Mouse (Mus musculus): ENCODE data around the gene Esyt1.
A peak's percentile ranks its signal among the peaks of the same experiment; 100 is the strongest.
"Not testable (repeated sequence)": the region's sequence is repeated elsewhere in the genome, so short reads cannot be mapped to it uniquely, and the experiment has no call there.

The Esyt1 gene

DNA sequence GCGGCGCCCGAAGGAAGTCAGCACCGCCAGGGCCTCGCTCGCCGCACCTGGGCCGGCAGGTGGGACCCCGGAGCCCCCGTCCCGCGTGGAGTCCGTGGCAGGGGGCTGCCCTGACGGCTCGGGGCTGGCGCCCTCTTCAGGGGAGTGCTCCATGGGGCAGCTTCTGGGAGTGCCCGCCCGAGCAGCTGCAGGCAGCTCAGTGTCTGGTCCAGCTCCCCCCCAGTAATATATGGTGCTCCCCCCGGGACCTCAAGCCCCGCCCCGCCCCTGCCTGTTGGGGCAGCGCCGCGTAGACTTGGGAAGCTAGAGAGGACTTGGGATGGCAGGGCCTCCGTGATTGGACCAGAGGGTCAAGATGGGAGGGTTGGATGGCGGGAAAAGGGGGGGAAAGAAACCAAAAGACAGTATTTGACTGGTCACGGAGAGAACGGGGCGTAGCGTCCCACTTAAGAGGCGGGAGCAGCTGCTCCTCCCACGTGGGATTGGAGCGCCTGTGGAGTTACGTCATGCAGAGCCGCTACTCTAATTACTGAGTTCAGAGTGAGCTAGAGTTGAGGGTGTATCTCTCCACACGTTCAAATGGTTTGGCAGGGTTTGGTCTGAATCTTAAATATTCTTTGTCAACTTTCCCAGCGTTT, at the start of gene Esyt1:
Gene Esyt1, minus strand, starts transcription at position 201 of the 638 bp plus-strand sequence.
- peak; percentile 88 for DNase-seq (ENCODE audit: low spot score)

DNA sequence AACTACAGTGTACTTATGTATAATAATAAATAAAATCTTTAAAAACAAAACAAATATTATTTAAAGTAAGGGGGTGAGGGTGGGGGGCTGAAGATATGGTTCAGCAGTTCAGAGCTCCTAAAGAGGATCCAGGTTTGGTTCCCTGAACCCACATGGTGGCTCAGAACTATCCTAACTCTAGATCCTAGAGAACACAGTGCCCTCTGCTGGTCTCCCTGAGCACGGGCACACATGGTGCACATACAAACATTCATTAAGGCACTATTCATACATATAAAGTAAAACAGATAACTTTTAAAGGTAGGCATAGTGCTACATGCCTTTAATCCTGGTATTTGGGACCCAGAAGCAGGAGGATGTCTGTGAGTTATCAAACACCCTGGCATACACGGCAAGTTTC, 49.4 kb upstream of the Esyt1 start:
- no peak for DNase-seq (ENCODE audit: low spot score)

DNA sequence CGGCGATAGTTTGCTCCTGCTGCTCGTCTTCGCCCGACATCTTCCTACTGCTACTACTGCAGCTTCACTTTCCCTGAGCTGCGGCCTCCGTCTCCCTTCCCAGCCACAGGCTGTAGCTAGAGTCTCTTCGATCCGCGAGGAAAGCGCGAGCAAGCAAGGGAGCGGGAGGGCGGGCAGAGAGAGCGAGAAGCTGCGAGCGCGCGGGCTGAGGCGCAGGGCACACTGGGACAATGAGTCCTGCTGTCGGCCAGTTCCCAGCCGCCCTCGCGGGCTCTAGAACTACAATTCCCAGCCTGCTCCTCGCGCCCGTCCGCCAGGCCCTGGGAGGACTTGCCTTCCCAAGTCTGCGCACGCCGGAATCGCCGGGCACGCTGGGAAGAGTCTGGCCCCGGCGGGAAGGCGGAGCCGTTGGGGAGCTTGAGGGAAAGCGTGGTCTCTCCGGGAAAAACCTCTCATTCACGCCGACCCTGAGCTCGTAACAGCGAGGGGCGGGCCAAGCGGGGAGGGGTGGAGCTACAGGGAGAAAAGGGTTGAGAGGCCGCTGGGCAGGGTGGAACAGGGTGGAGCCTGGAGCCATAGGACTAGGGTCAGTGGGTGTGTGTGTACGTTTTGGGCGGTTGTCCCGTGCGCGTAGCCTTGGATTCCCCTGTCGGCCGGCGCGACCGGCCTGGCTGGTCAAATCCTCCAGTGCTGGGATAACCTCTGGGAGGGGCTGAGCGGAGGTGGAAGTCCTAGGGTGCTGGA, 40.3 kb upstream of the Esyt1 start, which contains the start of gene Pa2g4:
Gene Pa2g4, minus strand, starts transcription at position 200 of the 744 bp plus-strand sequence.
- peak; percentile 96 for DNase-seq (ENCODE audit: low spot score)

DNA sequence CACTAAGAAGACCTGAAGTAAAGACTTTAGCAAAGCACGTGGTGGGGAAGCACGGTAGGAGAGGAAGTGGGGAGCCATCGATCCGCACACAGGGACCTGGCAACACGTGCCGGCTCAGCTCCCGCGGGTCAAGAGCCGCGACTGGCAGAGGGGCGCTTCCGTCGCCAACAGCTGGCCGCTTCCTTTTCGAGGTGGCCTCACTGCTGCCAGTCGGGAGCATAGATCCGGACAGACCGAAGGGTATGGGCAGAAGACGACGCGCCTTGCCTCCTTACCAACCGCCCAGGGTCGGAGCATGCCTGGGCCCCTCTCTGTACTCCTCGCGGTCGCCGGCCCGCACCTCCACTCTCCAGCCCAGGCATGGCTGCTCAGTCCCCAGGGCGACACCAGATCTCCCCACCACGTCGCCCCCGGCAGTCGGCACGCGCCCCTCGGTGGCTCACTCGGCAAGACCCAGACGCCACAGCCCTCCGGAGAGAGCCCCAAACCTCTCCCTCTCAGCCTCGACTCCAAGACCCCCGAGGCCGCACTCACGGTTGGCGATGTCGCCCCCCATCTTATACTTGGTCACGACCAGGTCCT, 39.6 kb upstream of the Esyt1 start:
- DNase-seq (ENCODE audit: low spot score): no peak

DNA sequence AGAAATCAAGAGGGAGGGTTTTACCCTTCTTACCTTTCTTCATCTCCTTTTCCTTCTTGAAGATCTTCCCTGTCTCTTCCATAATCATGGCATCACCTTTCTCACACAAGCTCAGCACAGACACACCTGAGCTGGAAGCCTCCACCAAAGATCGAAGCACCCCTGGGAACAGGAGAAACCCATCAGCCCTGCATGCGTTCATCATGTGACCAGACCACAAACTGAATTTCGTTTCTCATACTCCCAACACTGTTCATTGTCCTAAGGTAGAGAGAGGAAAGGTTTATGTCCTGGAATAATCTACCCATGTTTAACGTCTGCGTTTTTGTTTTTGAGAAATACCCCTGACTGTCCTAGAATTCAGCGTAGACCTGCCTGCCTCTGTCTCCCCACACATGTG, 37.9 kb upstream of the Esyt1 start:
- DNase-seq (ENCODE audit: low spot score): no peak

DNA sequence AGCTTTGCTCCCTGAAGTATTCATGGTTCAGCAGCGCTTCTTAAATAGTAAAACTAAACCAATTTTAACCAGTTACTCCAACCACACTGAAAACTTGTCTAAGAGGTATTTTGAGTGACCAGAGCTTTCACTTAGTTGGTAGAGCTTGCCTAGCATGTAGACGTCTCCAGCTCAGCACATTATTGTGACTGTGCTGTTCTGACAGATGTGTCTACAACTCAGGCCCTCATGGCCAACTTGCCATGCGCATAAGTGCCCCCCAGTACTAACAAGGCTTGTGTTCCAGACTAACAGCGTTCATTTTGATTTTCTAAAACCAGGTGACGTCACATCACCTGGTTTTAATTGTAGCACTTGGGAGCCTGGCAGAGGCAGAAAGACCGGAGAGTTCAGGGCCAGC, 31.3 kb upstream of the Esyt1 start:
- no peak for DNase-seq (ENCODE audit: low spot score)

DNA sequence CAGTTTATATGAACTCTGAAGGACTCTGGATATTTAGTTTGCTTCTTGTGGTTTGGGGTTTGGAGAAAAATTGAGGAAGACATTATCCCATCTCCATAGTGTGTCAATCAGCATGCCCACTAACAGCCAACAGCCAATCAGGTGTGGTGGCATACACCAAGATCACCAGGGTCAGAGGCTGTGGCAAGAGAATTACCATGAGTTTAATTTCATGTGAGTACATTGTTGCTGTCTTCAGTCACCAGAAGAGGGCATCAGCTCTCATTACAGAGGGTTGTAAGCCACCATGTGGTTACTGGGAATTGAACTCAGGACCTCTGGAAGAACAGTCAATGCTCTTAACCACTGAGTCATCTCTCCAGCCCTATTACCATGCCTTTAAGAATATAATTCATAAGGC, 30.6 kb upstream of the Esyt1 start:
- no peak for DNase-seq (ENCODE audit: low spot score)

DNA sequence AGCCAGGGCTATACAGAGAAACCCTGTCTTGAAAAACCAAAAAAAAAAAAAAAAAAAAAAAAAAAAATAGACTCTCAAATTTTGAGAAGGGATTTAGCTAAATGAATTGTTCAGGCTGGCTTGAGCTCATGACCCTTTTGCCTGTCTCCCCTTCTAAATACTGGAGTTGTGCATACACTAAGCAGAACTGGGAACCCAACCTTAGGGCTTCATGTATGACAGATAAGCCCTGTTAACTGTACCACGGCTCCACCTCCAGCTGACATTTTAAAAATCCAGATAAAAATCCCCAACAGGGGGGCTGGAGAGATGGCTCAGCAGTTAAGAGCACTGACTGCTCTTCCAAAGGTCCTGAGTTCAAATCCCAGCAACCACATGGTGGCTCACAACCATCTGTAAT, 29.9 kb upstream of the Esyt1 start:
- not testable (repeated sequence) for DNase-seq (ENCODE audit: low spot score)

DNA sequence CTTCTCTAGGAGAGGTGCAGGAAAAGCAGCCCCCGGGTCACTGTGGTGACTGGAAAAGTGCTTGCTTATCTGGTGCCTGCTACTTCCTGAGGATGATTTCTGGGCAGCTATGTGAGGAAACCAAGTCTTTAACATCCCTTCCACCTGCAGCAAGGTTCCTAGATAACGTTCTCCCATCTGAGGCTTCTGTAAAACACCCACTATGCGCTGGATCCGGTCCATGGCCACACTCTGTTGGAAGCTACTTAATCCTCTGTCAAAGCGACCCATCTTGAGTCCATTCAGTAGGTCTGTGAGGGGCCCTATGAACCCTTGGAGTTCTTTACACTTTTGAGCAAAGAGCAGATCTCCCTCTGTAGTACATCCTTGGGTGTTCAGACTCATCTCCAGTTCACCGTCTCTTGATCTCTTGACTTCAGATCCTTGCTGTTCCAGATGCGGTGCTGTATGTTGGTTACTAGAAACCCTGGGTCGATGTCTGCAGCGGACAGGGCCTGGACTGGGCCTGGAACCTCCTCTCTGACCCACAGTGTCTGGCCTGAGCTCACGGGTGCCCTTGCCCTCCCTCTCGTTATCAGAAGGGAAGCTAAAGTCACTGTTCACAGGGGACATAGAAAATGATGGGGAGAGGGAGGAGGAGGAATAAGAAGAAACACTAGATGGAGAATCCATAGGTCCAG, 24.6 kb upstream of the Esyt1 start:
- not testable (repeated sequence) for DNase-seq (ENCODE audit: low spot score)

DNA sequence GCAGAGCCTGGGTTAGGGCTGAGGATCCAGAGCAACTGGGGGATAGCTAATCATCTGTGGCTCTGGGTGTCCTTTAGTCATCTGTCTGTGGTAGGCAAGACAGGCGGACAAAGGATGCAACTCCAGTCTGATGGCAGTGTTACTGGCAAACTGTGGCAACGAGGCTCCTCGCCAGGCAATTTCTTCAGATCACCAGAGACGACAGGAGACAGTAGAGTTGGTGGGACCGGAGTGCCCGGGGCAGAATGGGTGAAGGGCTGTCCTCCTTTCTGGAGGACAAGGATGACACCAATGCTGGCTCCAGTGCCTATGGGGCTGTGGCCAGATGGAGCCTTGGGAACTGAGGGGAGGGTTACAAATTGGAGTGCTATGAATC, 24.0 kb upstream of the Esyt1 start:
- not testable (repeated sequence) for DNase-seq (ENCODE audit: low spot score)

DNA sequence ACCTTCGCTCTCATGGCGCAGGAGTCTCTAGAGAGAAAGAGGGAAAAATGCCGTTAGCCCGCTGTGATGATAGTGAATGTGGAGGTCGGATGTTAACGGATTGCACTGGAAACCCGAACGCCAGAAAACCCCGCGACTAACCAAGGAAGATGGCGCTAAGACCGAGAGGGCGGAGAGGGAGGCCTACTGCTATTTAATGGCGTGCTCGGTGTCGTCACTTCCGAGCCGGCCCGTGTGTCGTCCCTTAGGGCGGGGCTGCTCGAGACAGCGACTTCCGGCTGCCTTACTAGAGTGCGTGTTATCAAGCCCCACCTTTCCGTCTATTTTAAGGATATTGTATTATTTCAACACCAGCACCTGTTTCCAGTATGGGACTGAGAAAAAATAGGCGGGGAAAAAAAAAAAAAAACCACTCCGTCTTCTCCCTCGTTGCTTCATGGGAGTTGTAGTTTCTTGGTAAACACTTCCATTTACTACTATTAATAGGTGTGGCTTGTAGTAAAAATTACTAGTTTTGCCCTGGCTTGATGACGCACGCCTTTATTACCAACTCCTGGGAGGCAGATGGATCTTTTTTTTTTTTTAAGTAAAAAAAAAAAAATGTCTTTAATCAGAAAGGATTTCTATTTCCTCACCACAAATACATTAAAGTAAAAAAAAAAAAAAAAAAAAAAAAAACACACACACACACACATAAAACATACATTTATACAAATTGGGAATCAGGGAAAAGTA, 23.4 kb upstream of the Esyt1 start, which contains the start of gene Rpl41:
Gene Rpl41, minus strand, starts transcription at position 359 of the 735 bp plus-strand sequence.
- peak; percentile 87 for DNase-seq (ENCODE audit: low spot score)

DNA sequence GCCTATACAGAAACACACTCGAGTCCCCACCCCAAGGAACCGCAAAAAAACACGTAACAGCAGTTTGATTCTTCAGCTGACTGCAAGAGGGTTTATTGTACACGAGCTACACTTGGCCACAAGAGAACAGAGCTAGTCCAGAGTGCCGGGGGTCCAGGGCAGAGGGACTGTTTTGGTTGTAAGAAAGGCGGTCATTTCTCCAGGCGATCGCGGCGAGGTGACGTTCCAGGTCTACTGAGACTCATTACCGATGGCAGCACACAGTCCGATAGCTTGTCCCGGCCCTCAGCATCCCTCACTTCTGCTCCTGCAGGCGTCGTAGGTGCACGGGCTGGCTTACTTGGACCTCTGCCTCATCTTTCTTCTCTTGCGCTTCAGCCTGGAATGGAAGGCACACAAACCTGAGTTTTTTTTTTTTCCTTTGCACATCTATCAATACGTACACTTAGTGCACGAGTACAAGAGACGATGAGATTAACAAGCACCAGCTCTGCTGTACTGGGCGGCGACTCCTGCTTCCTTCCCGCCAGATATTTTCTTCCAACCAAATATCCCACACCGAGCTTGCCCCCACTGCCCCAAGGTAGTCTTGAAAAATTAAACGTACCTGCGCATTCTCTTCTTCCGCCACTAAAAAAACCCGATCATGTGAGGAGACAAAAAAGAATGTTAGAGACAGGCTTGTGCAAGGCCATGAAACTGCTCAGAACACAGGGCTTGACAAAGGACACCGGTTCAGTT, 22.6 kb upstream of the Esyt1 start:
- DNase-seq (ENCODE audit: low spot score): not testable (repeated sequence)

DNA sequence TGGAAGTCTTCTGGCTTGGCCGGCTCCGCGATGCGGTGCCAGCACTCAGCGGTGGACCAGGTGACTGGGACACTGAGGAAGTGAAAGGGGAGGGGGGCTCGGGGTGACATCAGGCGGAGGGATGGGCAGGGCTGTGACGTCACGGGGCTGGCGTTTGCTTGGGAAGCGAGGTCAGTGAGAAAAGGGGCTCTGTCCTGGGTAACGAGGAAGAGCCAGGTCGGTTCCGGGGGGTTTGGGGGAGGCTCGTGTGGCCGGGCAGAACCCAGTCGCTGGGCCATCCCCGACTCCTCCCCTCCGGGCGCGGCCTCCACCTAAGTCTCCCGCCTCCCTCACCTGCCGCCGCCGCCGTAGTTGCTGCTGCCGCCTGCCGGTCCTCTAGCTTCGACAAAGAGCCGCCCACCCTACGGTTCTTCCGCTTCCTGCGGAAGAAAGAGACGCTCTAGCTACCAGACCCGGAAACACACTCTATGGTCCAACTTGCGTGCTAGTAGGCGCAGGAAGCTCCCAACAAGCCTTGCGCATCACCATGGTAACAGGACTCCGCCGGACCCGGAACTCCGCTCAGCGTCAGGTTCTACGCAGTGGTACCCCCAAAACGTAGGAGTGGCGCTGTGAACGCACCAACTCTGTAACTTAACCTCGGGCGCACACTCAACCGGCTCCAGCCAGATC, 21.8 kb upstream of the Esyt1 start, which contains the start of gene Zc3h10:
Gene Zc3h10, minus strand, starts transcription at position 414 of the 672 bp plus-strand sequence.
- DNase-seq (ENCODE audit: low spot score): peak; percentile 86

DNA sequence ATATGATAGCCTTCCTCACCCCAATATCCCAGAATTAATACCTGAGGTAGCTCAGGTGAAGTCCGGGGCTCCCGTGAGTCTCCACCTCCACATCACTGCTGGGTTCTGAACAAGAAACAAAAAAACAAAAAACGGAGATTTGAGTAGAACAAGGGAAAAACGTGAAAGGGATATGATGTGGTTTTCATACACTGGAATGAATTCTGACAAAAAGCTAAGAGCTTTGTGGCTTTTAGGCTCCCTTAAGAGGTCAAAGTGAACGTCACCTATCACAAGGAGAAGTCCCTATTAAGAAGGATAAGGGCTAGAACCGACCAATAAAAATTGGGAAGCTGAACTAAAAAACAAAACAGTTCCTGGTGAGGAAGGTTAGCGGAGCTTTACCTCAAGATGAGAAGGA, 21.1 kb upstream of the Esyt1 start:
- no peak for DNase-seq (ENCODE audit: low spot score)

DNA sequence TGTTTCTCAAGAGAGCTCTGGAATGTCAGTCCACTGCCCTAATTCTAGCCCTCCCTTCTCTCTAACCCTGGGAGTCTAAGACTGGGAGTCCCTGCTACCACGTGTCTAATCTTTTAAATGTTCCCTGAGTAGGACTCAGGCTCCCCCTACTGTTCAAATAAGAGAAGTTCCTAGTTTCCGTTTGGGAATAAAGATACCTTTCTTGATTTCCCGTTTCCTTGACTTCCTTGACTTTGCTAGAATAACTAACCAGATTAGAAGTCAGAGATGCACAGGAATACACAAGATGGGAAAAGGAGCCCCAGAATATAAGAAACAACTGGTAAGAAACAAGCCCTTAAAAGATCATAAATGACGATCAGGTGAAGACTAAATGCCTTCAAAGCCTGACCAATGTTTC, 20.7 kb upstream of the Esyt1 start:
- no peak for DNase-seq (ENCODE audit: low spot score)

DNA sequence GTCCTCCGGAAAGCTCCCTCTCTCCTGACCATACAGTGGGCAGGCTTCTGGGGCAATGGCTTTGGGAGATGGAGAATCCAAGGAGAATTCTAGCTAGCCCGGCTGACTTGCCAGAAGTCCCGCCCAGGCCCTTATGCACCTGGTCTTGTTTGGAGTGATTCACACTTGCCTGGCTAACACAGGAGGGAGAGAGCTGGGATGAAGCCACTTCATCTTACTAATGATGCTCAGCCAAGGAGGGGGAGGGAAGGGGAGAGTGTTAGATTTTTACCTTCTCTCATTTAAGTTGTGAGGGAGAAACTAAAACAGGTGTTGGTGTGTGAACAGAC, 19.9 kb upstream of the Esyt1 start:
- DNase-seq (ENCODE audit: low spot score): no peak

DNA sequence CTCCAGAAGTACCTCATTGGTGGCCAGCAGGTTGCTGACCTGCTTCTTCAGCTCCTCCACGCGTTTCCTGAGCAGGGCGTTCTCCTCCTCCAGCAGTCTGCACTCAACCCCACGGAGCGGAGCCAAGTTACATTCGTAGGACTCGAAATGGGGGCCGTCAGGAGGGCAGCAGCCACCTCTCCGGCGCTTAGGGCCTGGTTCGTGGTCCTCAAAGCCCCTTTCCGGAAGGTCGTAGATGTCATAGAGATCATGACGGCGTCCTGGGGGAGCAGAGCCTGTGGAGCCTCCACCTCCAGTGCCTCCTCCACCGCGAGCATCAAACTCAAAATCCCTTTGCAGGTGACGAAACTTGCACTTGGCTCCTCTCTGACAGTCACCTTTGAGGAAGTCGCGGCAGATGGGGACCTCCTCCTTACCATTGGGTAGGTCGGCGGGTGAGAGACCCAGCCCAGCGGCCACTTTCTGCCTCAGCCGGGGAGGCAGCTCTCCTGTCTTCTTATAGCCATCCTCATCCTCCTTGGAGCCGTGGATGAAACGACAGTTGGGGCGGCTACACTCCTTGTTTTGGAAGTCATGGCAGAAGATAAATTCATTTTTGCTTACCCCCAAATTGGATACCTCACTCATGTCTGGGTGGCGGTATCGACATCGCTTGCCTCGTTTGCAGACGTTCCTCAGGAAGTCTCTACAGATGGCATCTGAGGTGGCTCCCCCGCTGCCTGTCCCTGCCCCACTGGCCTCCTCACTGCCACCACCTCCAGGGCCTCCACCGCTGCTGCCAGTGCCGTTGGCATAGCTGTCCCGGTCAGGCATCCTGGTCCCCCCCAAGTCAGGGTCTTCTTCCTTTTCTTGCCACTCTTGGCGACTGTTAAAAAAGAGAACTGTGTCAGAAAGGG, 19.3 kb upstream of the Esyt1 start:
- no peak for DNase-seq (ENCODE audit: low spot score)

DNA sequence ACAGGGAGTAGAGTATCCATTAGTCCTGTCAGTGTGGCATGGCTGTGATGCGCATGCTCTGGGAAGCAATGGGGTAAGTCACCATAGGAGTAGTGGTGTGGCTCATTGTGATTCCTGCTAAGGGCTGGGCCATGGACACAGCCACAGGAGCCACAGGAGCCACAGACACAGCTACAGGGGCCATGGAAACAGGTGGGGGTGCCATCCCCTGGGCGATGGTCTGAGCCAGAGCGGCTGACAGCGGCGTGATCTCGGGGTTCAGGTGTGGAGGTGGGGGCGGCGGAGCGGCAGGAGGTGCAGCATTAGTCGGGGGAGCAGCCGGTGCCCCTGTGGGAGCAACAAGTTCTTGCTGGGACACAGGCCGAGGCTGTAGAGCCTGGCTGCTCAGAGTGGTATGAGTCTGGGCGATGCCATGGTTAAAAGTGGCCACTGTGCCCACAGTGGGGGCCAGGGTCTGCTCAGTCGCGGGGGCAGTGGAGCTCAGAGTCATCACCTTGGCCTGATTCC, 18.5 kb upstream of the Esyt1 start:
- no peak for DNase-seq (ENCODE audit: low spot score)

DNA sequence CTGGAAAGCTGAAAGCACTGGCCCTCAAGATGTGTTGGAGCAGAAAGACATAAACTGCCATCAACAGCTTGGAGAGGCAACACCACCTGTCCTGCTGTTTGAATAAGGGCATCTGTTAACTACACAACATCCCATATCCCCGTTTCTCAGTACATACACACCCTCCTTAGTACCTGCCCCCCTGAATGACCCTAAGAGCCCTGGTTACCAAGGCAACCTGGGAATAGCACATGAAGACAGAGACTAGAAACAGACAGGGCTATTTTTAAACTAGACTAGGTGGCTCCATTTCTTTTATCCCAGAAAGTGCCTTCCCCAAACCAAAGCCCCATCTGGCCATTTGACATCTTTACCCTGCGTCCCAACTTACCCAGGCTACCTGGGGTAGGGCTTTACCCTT, 17.4 kb upstream of the Esyt1 start:
- DNase-seq (ENCODE audit: low spot score): no peak
